In the genomic region with DNA sequence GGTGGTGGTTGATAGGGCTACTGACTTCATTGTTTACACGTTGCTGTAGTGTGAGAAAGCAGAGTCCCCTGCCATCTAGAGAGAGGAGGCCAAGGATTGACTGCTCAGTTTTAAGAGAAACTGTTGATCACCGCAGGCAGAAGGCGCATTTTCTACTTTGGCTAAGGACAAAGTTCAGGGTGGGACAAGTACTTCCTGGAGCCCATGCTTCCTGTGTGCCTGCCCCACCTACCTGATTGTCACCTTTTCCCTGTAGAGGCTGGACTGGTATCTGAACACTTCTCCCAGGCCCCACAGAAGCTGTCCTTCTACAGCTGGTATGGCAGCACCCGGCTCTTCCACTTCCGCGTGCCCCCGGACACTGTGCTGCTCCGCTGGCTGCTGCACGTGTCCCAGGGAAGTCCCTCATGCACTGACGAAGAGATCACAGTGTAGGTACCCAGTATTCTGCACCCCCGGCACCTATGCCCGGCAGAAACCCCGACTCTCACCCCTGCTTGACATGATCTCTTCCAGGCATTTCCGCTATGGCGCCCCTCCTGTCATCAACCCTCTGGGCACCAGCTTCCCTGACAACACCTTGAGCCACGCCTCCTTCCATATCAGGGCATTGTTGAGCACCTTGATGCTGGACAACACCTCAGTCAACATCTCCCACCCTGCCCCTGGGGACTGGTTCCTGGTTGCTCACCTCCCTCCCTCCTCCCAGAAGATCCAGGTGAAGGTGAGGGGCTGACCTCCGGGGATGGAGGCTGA, we compare ENCODE assay signal across 33 mouse cellular contexts. TPM values are rescaled to one million over a fixed set of nuclear protein-coding genes. Genes with fewer than 3 reads are reported as not detected.
DNase-seq lines count a peak whose midpoint lies in the region; ATAC-seq and TF ChIP-seq lines count a peak whose summit lies in the region.
"Had no signal": no experiment of that assay in that cellular context is flagged by ENCODE, and none has a peak within 500 bp of the region (broad histone marks: within the 10 kb centered on the region; RNA-seq: fewer than 3 reads in every experiment).

No protein-coding gene starts in this region.

- DNase-seq in kidney, adult 9 months: peak; percentile 54
- no peak for DNase-seq in ES-E14 (ENCODE audit: low read depth, low spot score)
- peak; percentile 68 for DNase-seq in stomach, postnatal 0 days (ENCODE audit: low spot score)
- no peak for DNase-seq in spleen, postnatal 10 days (ENCODE audit: low spot score in 2 of 2)
- no peak for DNase-seq in spleen, postnatal 14 days (ENCODE audit: low spot score in 2 of 2)
- DNase-seq: adrenal gland, postnatal 10 days; cerebellum, adult 11 months; cerebellum, adult 9-10 months; embryo, embryonic 11 days; gastrocnemius, postnatal 25 days; heart, adult 11 months; heart, postnatal 36 days; layer of hippocampus, adult 9-11 months; lung, postnatal 4 days; right cerebral cortex, adult 18-20 months had no signal

- TF ChIP-seq CTCF in intestine, postnatal 0 days (IDR thresholded peaks at IDR 0.05; ENCODE audit: low read depth): no peak
- no peak for TF ChIP-seq CTCF in stomach, postnatal 0 days (IDR thresholded peaks at IDR 0.05; ENCODE audit: low read depth)

- H3K9me3 ChIP-seq in kidney, embryonic 14.5 days (ENCODE audit: control insufficient read depth, low read length): no peaks in the 10 kb centered on the region
- H3K9me3 ChIP-seq in ES-E14 (ENCODE audit: control insufficient read depth, insufficient read depth, low read depth, low read length): no peaks in the 10 kb centered on the region
- no peaks in the 10 kb centered on the region for H3K9me3 ChIP-seq in intestine, postnatal 0 days (ENCODE audit: control insufficient read depth)
- no peaks in the 10 kb centered on the region for H3K9me3 ChIP-seq in stomach, postnatal 0 days (ENCODE audit: control insufficient read depth, low read length)
- H3K9me3 ChIP-seq: embryonic facial prominence, embryonic 13.5 days; forebrain, embryonic 10.5 days; forebrain, embryonic 15.5 days; hindbrain, embryonic 12.5 days; kidney, embryonic 15.5 days; limb, embryonic 13.5 days; lung, embryonic 15.5 days; megakaryocyte, embryonic 14.5 days; midbrain, embryonic 12.5 days; neural tube, embryonic 12.5 days had no signal

- ATAC-seq in kidney, embryonic 14.5 days (ENCODE audit: low FRiP score, low TSS enrichment): no peak
- peak; percentile 74 for ATAC-seq in intestine, postnatal 0 days
- peak; percentile 61 for ATAC-seq in stomach, postnatal 0 days (ENCODE audit: low FRiP score, low TSS enrichment)
- ATAC-seq: activated CD4-positive, CD25-positive, alpha-beta regulatory T cell, adult 4 months; CD4-positive, CD25-positive, alpha-beta regulatory T cell, adult 4 months; forebrain, embryonic 15.5 days; hindbrain, postnatal 0 days had no signal

- H3K4me1 ChIP-seq in kidney, embryonic 14.5 days (ENCODE audit: control insufficient read depth, insufficient read depth, low read length): peaks cover 6% of the 10 kb centered on the region; the same call in 1 of the 2 replicates
- peaks cover 4 to 26% of the 10 kb centered on the region in 2 experiments for H3K4me1 ChIP-seq in ES-E14 (ENCODE audit: control insufficient read depth in 2 of 2, insufficient read depth in 2 of 2, low read length in 2 of 2, poor library complexity in 1 of 2)
- H3K4me1 ChIP-seq in intestine, postnatal 0 days (replicated peaks; ENCODE audit: control insufficient read depth, insufficient read depth, low read length): peaks cover 6% of the 10 kb centered on the region; the same call in 1 of the 2 replicates
- H3K4me1 ChIP-seq in stomach, postnatal 0 days (replicated peaks; ENCODE audit: control insufficient read depth, insufficient read depth): no peaks in the 10 kb centered on the region

- H3K36me3 ChIP-seq in kidney, embryonic 14.5 days (ENCODE audit: control insufficient read depth, insufficient read depth, low read length): no peaks in the 10 kb centered on the region
- peaks cover 46% of the 10 kb centered on the region for H3K36me3 ChIP-seq in ES-E14 (ENCODE audit: control insufficient read depth, insufficient read depth, low read length, poor library complexity, severe bottlenecking)
- peaks cover 14% of the 10 kb centered on the region; the same call in 1 of the 2 replicates for H3K36me3 ChIP-seq in intestine, postnatal 0 days (ENCODE audit: control insufficient read depth, insufficient read depth)
- no peaks in the 10 kb centered on the region for H3K36me3 ChIP-seq in stomach, postnatal 0 days (ENCODE audit: control insufficient read depth, insufficient read depth, low read length)
- H3K36me3 ChIP-seq: embryonic facial prominence, embryonic 13.5 days; forebrain, embryonic 10.5 days; forebrain, embryonic 15.5 days; hindbrain, embryonic 12.5 days; kidney, embryonic 15.5 days; limb, embryonic 13.5 days; lung, embryonic 15.5 days; midbrain, embryonic 12.5 days; neural tube, embryonic 12.5 days had no signal

- no peak for TF ChIP-seq EP300 in stomach, postnatal 0 days (optimal IDR thresholded peaks at IDR 0.05)

- H3K27me3 ChIP-seq in kidney, embryonic 14.5 days (ENCODE audit: control insufficient read depth, insufficient read depth, low read length): peaks cover 53% of the 10 kb centered on the region
- peaks cover 18% of the 10 kb centered on the region for H3K27me3 ChIP-seq in intestine, postnatal 0 days (replicated peaks; ENCODE audit: control insufficient read depth, insufficient read depth, low read length)
- peaks cover 9% of the 10 kb centered on the region for H3K27me3 ChIP-seq in stomach, postnatal 0 days (ENCODE audit: control insufficient read depth, insufficient read depth, low read length)

- H3K4me3 ChIP-seq in kidney, embryonic 14.5 days (ENCODE audit: low read length): no peak overlapping the region
- no peak overlapping the region for H3K4me3 ChIP-seq in ES-E14 (ENCODE audit: insufficient read depth in 1 of 2, low read depth in 1 of 2, low read length in 2 of 2, poor library complexity in 1 of 2, severe bottlenecking in 1 of 2)
- H3K4me3 ChIP-seq in intestine, postnatal 0 days (ENCODE audit: low read depth, low read length): no peak overlapping the region
- no peak overlapping the region for H3K4me3 ChIP-seq in stomach, postnatal 0 days (ENCODE audit: low read depth, low read length)
- H3K4me3 ChIP-seq: embryonic facial prominence, embryonic 13.5 days; forebrain, embryonic 10.5 days; forebrain, embryonic 15.5 days; hindbrain, embryonic 12.5 days; kidney, embryonic 15.5 days; limb, embryonic 13.5 days; lung, embryonic 15.5 days; megakaryocyte, embryonic 14.5 days; midbrain, embryonic 12.5 days; myocyte; neural tube, embryonic 12.5 days had no signal

- no peak overlapping the region for H3K4me2 ChIP-seq in kidney, embryonic 14.5 days (replicated peaks; ENCODE audit: low read depth, low read length)
- peak overlapping the region; percentile 89 for H3K4me2 ChIP-seq in intestine, postnatal 0 days (replicated peaks; ENCODE audit: low read depth)
- H3K4me2 ChIP-seq in stomach, postnatal 0 days (replicated peaks; ENCODE audit: low read depth): no peak overlapping the region
- H3K4me2 ChIP-seq: embryonic facial prominence, embryonic 13.5 days; forebrain, embryonic 15.5 days; heart, embryonic 11.5 days; hindbrain, embryonic 12.5 days; kidney, embryonic 15.5 days; limb, embryonic 13.5 days; liver, embryonic 11.5 days; lung, embryonic 15.5 days; midbrain, embryonic 12.5 days; neural tube, embryonic 12.5 days had no signal

- in situ Hi-C loops in ES-E14 (cut with MboI; ENCODE audit: low sequenced_read_pairs in 2 of 2, unreplicated experiment in 2 of 2): no loop called here

- WGBS in kidney, embryonic 14.5 days: 85% methylated on average over 17 of the region's 17 CpGs
- 45% methylated on average over 17 of the region's 17 CpGs for WGBS in intestine, postnatal 0 days
- WGBS in stomach, postnatal 0 days: 72% methylated on average over 17 of the region's 17 CpGs

- no peak overlapping the region for H3K9ac ChIP-seq in kidney, embryonic 14.5 days (ENCODE audit: low read depth, low read length)
- peak overlapping the region; percentile 0; the same call in 1 of the 2 replicates for H3K9ac ChIP-seq in ES-E14 (ENCODE audit: insufficient read depth, low read depth, low read length, poor library complexity, severe bottlenecking)
- H3K9ac ChIP-seq in intestine, postnatal 0 days (ENCODE audit: low read depth, low read length): no peak overlapping the region
- H3K9ac ChIP-seq in stomach, postnatal 0 days (ENCODE audit: low read length): no peak overlapping the region
- H3K9ac ChIP-seq: embryonic facial prominence, embryonic 13.5 days; forebrain, embryonic 15.5 days; hindbrain, embryonic 12.5 days; kidney, embryonic 15.5 days; limb, embryonic 13.5 days; lung, embryonic 15.5 days; midbrain, embryonic 12.5 days; neural tube, embryonic 12.5 days had no signal

- H3K27ac ChIP-seq in kidney, embryonic 14.5 days (ENCODE audit: low read depth, low read length): no peak overlapping the region
- no peak overlapping the region for H3K27ac ChIP-seq in ES-E14 (ENCODE audit: insufficient read depth, low read depth, low read length, poor library complexity, severe bottlenecking)
- H3K27ac ChIP-seq in intestine, postnatal 0 days (ENCODE audit: low read depth, low read length): peak overlapping the region; percentile 84
- peak overlapping the region; percentile 84 for H3K27ac ChIP-seq in stomach, postnatal 0 days (replicated peaks)
- H3K27ac ChIP-seq: embryonic facial prominence, embryonic 13.5 days; forebrain, embryonic 10.5 days; forebrain, embryonic 15.5 days; hindbrain, embryonic 12.5 days; hindbrain, postnatal 0 days; limb, embryonic 13.5 days; lung, embryonic 15.5 days; midbrain, embryonic 12.5 days; neural tube, embryonic 12.5 days had no signal

RNA-seq across cellular contexts. Expression of gene Tmem8, which starts 3.6 kb away (rescaled TPM):
- polyA plus RNA-seq in kidney, embryonic 14.5 days (2014; fragmentation: Nextera tagmentation; extraction: Ambion mirVana): 2.5 and 2.6 TPM in 2 replicates
- total RNA-seq in ES-E14 (2012; rRNA removed): 22.3 and 28.5 TPM in 2 replicates
- polyA plus RNA-seq in intestine, postnatal 0 days (2015; fragmentation: Nextera tagmentation; extraction: Ambion mirVana): 26.5 TPM in 2 replicates
- polyA plus RNA-seq in stomach, postnatal 0 days (2015; fragmentation: Nextera tagmentation; extraction: Ambion mirVana): 16.1 and 17.5 TPM in 2 replicates

RNA-seq across cellular contexts. Expression of gene Mrpl28, which starts 6.6 kb away (rescaled TPM):
- 225 and 241 TPM in 2 replicates for polyA plus RNA-seq in kidney, embryonic 14.5 days (2014; fragmentation: Nextera tagmentation; extraction: Ambion mirVana)
- total RNA-seq in ES-E14 (2012; rRNA removed): 154 and 156 TPM in 2 replicates
- polyA plus RNA-seq in intestine, postnatal 0 days (2015; fragmentation: Nextera tagmentation; extraction: Ambion mirVana): 142 and 143 TPM in 2 replicates
- 134 and 135 TPM in 2 replicates for polyA plus RNA-seq in stomach, postnatal 0 days (2015; fragmentation: Nextera tagmentation; extraction: Ambion mirVana)

RNA-seq across cellular contexts. Expression of gene Nme4, which starts 21.3 kb away (rescaled TPM):
- polyA plus RNA-seq in kidney, embryonic 14.5 days (2014; fragmentation: Nextera tagmentation; extraction: Ambion mirVana): 107 and 146 TPM in 2 replicates
- total RNA-seq in ES-E14 (2012; rRNA removed): 96.4 and 133 TPM in 2 replicates
- polyA plus RNA-seq in intestine, postnatal 0 days (2015; fragmentation: Nextera tagmentation; extraction: Ambion mirVana): 18.5 and 20.4 TPM in 2 replicates
- polyA plus RNA-seq in stomach, postnatal 0 days (2015; fragmentation: Nextera tagmentation; extraction: Ambion mirVana): 30.9 and 32.5 TPM in 2 replicates

RNA-seq across cellular contexts. Expression of gene Axin1, which starts 21.8 kb away (rescaled TPM):
- 8.9 and 10.2 TPM in 2 replicates for polyA plus RNA-seq in kidney, embryonic 14.5 days (2014; fragmentation: Nextera tagmentation; extraction: Ambion mirVana)
- total RNA-seq in ES-E14 (2012; rRNA removed): 33.6 and 38.9 TPM in 2 replicates
- 9.3 and 9.6 TPM in 2 replicates for polyA plus RNA-seq in intestine, postnatal 0 days (2015; fragmentation: Nextera tagmentation; extraction: Ambion mirVana)
- 10.9 and 12.4 TPM in 2 replicates for polyA plus RNA-seq in stomach, postnatal 0 days (2015; fragmentation: Nextera tagmentation; extraction: Ambion mirVana)

RNA-seq across cellular contexts. Expression of gene Decr2, which starts 26.5 kb away (rescaled TPM):
- 24.6 and 35.1 TPM in 2 replicates for polyA plus RNA-seq in kidney, embryonic 14.5 days (2014; fragmentation: Nextera tagmentation; extraction: Ambion mirVana)
- 12.6 and 15.2 TPM in 2 replicates for total RNA-seq in ES-E14 (2012; rRNA removed)
- polyA plus RNA-seq in intestine, postnatal 0 days (2015; fragmentation: Nextera tagmentation; extraction: Ambion mirVana): 36.2 and 37.4 TPM in 2 replicates
- 65.4 and 66.3 TPM in 2 replicates for polyA plus RNA-seq in stomach, postnatal 0 days (2015; fragmentation: Nextera tagmentation; extraction: Ambion mirVana)

Comparison
In these comparisons a context has a peak if more than half of its experiments do, and no peak if none do; other contexts are left out.
1. DNase-seq: peak in kidney, adult 9 months (single experiment) and stomach, postnatal 0 days (single experiment); none in ES-E14 (single experiment), spleen, postnatal 10 days (0 of 2) and spleen, postnatal 14 days (0 of 2).
2. H3K27ac ChIP-seq: peak in intestine, postnatal 0 days (single experiment) and stomach, postnatal 0 days (single experiment); none in kidney, embryonic 14.5 days (single experiment) and ES-E14 (single experiment).